Mouse (Mus musculus): ENCODE data around the gene Mfsd6l.

GRCm38 (mm10) chr11:68507246-68507645, 48.7 kb upstream of the Mfsd6l start:
- TF ChIP-seq CTCF (IDR thresholded peaks at IDR 0.05): no peak
- no peak for TF ChIP-seq EP300 (IDR thresholded peaks at IDR 0.05)
